In the genomic region with DNA sequence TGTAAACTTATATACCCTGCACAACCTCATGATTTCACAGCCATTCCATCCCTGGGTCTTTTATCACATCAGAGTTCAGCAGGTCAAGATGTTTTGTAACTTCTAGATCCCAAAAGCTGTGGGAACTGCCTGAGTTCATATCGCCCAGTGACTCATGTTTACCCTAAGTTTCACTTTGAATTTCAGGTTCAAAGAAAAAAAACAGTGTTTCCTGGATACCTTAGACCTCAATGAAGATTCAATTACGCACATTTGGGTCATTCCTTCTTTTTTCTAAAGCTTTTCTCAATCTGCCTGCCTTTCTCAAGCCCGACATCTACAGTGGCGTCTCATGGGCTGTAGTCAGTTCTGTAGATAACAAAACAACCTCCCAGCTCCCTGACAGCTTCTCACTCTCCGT, we compare ENCODE assay signal across 12 mouse cellular contexts.
"Had no signal": no experiment of that assay in that cellular context is flagged by ENCODE, and none has a peak within 500 bp of the region (broad histone marks: within the 10 kb centered on the region; RNA-seq: fewer than 3 reads in every experiment).

No protein-coding gene starts in this region.

- DNase-seq: kidney, postnatal 25 days; lung, adult 2 months; lung, postnatal 10 days; right cerebral cortex, postnatal 25 days; thymus, postnatal 4 days had no signal

- H3K27ac ChIP-seq: left cerebral cortex, adult 2 months; limb, embryonic 10.5 days; liver, embryonic 15.5 days; midbrain, embryonic 12.5 days; stomach, embryonic 15.5 days had no signal

- H3K36me3 ChIP-seq: limb, embryonic 10.5 days; liver, embryonic 15.5 days; midbrain, embryonic 12.5 days; stomach, embryonic 15.5 days had no signal

- H3K9me3 ChIP-seq: limb, embryonic 10.5 days; liver, embryonic 15.5 days; midbrain, embryonic 12.5 days; stomach, embryonic 15.5 days had no signal

- H3K4me2 ChIP-seq: liver, embryonic 11.5 days; liver, embryonic 15.5 days; midbrain, embryonic 12.5 days; stomach, embryonic 15.5 days had no signal

- H3K4me3 ChIP-seq: left cerebral cortex, adult 2 months; limb, embryonic 10.5 days; liver, embryonic 15.5 days; midbrain, embryonic 12.5 days; stomach, embryonic 15.5 days had no signal

- H3K9ac ChIP-seq: liver, embryonic 15.5 days; midbrain, embryonic 12.5 days; stomach, embryonic 15.5 days had no signal

- ATAC-seq: midbrain, embryonic 16.5 days had no signal

- H3K27me3 ChIP-seq: liver, embryonic 15.5 days; midbrain, embryonic 12.5 days; stomach, embryonic 15.5 days had no signal

- H3K4me1 ChIP-seq: liver, embryonic 15.5 days; midbrain, embryonic 12.5 days; stomach, embryonic 15.5 days had no signal
